Mouse (Mus musculus) small intestine, adult 2 months (tissue): ENCODE measurements around the gene Fmo1.

Experiments used
- CTCF ChIP-seq: fragments of 200-500 bp; IDR thresholded peaks from 2 replicates; pipeline ENCODE4 v1.5.1; 2012; ENCODE audit warnings: low read depth, mild to moderate bottlenecking, control low read depth, inconsistent platforms, low read length, moderate library complexity, mixed read lengths; ENCODE audit not compliant: insufficient replicate concordance, insufficient read length; ENCODE audit errors: extremely low read depth
- POLR2A ChIP-seq: fragments of 200-500 bp; IDR thresholded peaks from 2 replicates; pipeline ENCODE4 v1.6.1; 2012; ENCODE audit warnings: low read depth, mild to moderate bottlenecking, control low read depth, inconsistent platforms, low read length, moderate library complexity

DNA sequence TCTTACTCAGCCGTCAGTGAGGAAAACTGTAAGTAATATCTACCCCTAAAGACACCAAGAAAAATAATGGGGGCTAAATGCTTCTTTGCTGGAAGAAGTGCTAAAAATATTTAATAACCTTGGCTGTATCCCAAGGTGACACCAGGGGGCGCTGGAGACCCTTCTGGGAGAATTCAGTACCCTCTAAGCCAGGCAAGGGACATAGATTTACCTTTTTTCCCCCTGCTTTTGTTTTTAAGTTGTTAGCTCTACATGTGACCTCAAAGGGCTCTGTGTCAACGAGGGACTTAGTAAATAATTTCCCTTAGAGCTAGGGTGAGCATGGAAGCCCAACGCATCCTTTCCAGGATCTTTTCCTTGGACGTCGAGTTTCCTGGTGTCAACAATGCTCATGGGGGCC, 29.5 kb upstream of the Fmo1 start:
- TF ChIP-seq CTCF (peak; percentile 71; the same call in 1 of the 2 replicates), POLR2A (no peak)
